Mouse (Mus musculus): ENCODE measurements around the gene Nod1.

- no peak for TF ChIP-seq CTCF (IDR thresholded peaks at IDR 0.05; ENCODE audit: low read depth)
- no peak for TF ChIP-seq EP300 (IDR thresholded peaks at IDR 0.05; ENCODE audit: low read depth)
These were observed 49.4 kb upstream of the Nod1 start for GRCm38 (mm10) chr6:55021806-55022205.
